Mouse (Mus musculus) fat pad, adult 2 months (tissue): Measurements from ENCODE around the gene Fam76a.
A peak's percentile ranks its signal among the peaks of the same experiment; 100 is the strongest.

ENCODE experiments used
- DNase-seq: peaks from one replicate; pipeline ENCODE4 v3.0.0-alpha.2; 2011; ENCODE audit warnings: low read depth, low spot score; ENCODE audit errors: extremely low read depth

The Fam76a gene

DNA sequence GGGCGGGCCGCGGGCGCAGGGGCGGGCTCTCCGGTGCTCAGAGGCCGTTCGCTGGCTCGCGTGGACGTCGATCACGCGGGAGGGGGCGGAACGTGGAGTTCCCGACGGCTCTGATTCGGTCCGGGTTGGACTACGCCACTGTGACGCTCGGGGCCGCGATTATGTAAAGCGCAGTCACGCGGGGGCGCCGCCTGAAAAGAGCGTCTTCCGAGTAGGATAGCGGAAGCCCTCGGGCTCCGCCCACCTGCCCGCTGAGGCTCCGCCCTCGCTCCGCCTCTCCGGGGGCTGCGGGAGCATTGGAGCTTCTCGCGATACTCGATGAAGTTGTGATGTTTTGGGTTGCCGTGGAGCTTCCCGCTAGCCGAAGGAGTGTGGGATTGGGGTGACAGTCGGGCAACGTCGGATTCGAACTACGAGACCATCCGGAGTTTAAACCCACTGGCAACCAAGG is at the start of gene Fam76a:
Gene Fam76a (minus strand): TSS at position 1 of the 451 bp plus-strand sequence.
- DNase-seq, result peak; percentile 79

DNA sequence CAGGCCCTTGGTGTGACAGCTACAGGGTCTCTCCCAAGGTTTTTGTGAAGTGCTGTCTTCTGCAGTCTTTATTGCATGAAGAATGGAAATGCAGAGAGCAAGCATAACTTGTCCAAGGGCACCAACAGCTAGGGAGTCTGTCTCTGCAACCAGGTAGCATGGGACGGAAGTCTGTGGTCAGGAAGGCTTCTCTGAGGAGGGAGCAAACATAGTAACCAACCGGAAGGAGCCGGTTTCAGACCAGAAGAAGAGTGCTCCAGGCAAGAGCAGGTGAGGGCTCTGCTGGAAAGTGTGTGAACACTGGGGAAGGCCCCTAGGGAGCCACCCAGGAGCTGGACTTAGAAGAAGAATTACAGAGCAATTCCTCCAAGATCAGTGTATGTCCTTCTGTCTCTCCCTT is 49.7 kb upstream of the Fam76a start:
- DNase-seq, result no peak

DNA sequence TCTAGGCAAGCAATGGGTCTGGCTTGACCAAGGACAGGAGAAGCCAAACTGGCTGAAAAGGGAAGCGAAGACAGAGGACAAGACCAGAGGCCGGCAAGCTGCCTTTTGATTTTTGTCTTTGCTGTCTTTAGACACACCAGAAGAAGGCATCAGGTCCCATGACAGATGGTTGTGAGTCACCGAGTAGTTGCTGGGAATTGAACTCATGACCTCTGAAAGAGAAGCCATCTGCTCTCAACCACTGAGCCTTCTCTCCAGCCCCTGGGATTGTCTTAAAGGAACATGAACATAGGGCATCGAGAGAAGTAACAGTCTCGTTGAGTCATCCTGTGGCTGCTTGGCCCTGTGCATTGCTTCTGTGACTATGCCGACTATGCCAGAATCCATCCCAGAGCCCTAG is 49.2 kb upstream of the Fam76a start:
- DNase-seq, result no peak

DNA sequence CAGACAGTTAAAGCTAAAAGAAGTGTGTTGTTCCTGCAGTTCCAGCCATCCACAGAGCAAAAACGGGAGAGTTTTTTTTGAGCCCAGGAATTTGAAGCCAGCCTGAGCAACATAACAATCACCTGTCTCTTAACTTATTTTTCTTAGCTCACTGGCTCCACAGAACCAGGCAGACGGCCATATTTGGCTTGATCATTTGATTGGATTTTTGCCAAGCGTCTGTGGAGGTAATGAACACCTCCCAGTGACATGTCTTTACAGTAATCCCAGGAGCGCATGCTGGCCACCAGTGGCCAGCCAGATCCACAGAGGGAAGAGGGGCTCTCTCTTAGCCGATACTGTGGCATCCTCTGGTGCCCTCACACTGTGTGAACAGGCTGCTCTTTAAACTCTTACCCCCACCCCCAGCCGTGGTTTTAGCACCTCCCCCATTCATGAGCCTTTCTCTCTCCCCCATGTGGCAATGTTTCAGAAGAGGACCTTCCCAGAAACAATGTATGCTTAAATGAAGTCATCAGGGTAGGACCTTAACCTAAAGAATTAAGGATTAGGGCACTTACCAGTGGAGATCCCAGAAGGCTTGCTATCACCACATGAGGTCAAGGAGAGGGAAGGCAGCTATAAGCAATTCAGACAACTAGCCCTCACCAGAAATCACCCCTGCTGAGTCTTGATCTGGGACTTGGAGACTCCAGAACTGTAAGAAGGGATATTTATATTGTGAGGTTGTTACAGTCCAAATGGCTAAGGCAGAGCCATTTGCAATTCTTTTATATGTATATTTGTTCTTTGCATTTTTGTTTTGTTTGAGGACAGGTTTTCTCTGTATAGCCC is 46.0 kb upstream of the Fam76a start:
- no peak for DNase-seq

DNA sequence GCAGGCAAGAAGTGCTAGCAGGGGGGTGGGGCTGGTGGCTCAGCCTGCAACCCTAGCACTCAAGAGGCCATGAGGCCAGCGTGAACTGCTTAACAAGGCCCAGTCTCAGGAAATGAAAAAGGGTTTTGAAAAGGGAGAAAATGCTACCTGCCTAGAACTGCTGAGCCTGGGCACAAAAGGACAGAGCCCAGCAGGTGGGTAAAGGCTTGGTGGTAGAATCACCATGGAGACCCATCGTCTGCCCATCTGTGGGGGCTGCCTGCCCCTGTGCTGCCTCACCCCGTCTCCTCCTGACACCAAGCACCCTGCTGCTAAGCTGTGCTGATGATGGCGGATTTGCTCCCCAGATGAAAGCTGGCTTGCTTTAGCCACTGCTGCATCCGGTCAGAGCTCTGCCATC is 42.1 kb upstream of the Fam76a start:
- no peak for DNase-seq

DNA sequence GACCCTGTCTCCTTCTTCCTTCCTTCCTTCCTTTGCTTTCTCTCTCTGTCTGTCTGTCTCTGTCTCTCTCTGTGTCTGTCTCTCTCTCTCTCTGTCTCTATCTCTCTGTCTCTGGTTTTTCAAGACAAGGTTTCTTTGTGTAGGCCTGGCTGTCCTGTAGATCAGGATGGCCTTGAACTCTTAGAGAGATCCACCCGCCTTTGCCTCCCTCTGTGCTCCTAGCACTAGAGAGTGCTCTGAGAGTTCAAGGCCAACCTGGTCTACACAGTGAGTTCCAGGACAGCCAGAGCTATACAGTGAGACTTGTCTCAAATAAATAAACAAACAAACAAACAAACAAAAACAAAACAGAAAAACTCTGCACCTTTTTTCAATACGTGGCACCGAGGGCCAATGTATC is 41.7 kb upstream of the Fam76a start:
- DNase-seq, result no peak

DNA sequence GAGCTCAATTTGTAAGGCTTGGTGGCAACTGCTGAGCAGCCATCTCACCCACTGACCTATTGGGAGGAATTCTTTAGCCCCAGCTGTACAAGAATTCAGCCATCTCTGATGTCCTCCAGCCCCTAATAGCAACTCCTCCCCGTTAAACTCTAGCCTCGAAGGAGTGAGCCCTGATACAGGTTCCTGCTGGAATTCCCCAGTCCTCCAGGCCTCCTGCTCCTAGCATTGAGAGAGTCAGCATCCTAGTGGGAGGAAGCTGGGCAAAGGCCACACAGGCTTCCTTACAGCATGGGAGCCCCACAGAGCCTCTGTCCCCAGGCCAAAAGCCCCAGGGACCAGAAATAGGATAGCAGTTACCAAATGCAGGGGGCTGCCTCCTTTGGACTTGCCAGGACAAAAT is 41.1 kb upstream of the Fam76a start:
- no peak for DNase-seq

DNA sequence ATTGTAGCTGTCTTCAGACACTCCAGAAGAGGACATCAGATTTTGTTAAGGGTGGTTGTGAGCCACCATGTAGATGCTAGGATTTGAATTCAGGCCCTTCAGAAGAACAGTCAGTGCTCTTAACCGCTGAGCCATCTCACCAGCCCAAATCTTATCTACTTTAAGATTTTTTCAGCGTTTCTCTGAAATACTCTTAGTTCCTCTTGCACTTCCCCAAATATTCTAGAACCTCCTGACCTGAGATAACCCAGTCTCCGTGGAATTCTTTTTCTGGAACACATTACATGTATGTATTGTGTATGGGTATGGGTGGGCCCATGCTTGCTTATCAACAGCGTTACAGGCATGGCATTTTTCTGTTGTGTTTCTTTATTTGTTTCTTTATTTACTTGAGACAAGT is 40.3 kb upstream of the Fam76a start:
- no peak for DNase-seq

DNA sequence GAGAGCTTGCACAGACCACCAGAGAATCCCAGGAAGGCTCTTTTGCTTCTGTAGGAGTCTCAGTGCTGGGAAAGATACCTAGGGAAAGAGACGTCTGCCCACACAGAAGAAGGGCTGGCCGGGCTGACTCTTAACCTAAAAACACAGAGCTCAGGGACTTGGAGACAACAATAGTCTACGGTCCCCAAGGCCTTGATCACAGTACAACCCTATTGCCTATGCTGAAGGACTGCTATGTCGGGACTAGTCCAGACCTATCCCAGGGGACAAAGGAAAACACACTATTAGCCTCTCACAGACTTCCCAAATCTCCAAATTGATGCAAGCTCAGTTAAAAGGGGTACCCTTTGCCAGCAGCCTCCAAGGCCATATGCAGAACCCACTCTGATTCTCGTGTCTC is 39.5 kb upstream of the Fam76a start:
- DNase-seq, result no peak

DNA sequence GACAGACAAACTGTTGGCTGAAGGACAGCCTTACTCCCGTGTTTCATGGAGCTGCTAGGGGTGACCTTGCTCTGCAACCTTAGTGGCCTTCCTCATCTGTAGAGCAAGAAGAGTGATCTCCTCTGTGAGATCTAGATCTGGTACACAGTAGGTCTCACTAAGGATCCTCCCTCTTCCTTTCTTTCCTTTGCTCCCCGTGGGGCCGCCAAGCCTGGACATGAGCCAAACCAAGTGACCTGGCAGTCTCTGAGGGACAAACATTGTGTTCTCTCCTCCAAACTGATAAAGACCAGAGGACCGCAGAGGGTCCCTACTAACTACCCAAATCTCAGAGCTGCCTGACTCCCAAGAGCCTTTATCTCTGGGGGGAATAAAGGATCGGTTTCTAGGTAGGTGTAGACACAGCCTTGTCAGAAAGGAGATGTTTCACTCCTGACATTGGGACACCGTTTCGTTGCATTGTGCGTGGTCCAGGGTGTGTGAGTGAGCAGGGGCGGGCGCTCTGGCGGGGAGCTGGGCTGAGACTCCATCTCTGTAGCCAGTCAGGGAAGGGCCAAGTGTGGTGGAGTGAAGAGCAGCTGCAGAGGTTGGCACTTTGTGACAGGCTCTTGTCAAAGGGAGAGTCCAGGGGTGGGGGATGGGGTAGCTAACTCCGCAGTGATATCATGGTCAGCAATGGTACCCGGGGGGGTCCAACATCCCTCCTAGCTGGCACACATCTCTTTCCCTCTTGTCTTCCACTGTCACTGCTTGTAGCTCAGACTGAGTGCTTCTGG is 38.7 kb upstream of the Fam76a start:
- DNase-seq, result no peak

DNA sequence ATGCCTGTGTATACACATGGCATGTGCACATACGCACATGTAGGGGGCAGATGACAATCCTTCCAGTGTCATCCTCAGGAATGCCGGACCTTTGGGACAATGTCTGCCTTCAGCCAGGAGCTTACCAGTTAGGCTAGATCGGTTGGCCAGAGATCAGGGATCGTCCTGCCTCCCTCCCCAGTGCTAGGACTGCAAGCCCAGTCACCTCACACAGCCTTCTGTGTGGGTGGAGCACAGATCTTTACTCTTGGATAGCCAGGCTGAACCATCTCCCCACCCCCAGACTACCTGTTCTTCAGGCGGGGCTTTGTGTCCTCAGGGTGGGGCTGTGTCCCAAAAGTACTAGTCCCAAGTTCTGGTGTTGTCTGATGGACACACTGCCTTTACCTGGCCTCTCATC is 38.0 kb upstream of the Fam76a start:
- DNase-seq, result peak; percentile 77

DNA sequence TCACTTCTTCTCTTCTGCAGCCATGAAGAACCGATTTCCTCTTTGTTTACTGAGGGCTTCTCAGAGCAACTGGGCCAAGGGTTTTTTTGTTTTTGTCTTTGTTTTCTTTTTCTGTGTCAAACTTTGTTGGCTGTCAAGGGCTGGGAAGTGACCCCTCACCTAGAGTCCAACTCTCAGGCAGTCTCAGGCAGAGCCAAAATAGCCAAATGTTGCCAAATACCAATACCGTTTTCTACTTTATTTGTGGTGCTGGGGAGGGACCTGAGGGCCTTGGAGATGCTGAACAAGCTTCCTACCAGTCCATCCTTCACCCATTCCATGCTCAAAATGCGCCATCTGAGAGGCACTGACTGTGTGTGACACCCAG is 37.3 kb upstream of the Fam76a start:
- no peak for DNase-seq

DNA sequence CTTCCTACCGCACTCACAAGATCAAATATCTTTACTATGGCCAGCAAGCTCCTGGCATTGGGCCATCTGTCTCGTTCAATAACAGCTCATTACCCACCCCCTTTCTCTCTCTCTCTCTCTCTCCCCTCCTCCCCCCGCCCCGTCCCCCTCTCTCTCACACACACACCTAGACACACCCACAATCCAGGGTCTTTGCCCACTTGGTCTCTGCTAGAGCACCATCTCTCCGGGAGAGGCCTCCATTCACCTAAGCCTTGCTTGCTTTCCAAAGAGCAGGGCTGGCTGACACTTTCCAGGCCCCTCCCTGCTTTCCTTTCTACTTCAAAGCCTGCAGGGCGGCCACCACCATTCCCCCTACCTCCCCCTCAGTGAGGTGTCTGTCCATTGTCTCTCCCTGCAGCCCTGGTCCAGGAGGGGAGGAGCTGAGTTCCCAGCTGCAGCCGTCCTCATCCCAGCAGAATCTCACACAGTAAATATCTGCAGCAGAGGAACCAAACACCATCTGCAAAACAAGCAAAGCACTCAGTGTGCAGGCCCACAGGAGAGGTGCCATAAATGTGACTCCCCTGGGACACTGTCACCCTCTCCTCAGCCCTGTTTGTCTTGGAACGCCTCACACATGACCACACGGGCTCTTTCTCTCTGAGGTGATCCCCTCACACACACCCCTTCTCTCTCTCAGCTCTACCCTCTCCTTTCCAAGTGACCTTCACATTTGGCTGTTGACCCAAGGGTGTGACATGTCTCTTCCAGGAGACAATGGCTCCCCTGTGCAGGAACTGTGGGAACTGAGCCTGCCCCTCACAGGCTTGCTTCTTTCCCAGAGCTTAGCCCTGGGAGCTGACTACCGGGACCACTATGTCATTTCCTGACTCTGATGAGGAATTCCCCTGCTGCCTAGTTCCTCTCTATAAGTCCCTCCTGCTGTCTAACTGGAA is 36.7 kb upstream of the Fam76a start:
- DNase-seq, result no peak

DNA sequence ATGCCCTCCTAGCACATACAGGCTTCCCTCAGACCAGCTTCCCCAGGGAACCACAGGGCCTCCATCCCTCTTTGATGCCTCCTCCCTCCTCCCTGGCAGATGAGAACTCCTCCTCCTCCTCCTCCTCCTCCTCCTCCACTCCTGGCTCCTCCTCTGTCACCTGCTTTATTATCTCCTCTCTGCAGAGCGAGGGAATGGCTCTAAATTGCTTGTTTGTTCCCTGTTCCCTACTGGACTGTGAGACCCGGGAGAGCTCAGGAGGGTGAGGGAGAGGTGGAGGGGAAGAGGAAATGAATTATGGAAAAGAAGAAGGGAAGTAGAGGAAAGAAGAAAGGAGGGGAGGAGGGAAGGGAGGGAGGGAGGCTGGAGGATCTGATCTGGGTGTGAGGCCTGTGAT is 33.0 kb upstream of the Fam76a start:
- DNase-seq, result no peak

DNA sequence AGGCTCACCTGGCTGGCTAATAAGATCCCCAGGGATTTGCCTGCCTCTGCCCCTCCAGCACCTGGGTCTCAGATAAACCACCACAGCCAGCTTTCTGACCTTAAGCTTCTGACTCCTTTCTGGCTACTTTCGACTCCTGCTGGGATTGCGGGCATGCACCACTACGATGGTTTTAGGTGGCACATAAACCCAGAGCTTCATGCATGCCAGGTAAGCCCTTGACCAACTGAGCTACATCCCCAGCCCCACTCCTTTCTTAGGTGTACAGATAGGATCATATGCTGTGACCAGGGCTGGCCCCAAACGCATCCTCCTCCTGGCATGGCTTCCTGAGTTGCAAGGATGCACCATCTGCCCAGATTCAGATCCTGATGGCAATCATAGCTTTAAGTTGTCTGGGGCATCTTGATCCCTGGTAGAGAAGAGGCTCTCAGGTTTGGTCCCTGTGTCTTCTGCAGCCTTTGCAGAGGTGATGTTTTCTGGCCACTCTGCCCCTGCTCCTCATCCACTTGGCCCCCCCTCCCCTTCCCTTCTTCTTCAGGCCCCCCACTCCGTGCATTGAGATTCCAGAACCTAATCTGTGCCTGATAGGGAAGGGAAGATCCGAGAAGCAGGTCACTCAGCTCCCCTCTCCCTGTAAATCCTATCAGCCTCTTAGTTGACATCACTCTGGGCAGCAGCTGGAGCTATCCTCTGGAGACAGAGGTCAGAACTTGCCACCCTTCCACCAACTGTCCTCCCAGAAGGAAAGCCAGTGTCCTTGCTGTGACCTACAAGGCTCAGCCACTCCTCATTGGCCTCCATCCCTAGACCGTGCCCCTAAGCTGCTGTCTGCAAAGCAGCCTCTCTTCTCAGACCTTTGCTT is 32.4 kb upstream of the Fam76a start:
- DNase-seq, result no peak

DNA sequence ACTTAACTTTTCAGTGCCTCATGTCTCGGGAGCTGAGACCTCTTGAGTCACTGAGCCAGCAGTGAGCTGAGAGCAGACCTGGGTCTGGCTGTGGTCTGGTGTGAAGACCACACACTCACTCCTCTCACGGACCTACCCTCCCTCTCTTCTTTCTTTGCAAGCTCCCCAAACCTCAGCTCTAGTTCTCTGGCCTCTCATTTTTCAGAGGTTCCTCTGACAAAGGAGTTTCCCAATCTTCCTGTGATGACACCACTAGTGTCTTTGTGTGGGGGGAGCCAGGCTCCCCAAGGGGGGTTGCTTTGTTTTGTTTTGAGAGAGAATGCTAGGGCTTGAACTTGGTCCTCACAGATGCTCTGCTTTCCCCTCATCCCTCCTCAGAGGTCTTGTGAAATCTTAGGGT is 28.6 kb upstream of the Fam76a start:
- DNase-seq, result no peak

DNA sequence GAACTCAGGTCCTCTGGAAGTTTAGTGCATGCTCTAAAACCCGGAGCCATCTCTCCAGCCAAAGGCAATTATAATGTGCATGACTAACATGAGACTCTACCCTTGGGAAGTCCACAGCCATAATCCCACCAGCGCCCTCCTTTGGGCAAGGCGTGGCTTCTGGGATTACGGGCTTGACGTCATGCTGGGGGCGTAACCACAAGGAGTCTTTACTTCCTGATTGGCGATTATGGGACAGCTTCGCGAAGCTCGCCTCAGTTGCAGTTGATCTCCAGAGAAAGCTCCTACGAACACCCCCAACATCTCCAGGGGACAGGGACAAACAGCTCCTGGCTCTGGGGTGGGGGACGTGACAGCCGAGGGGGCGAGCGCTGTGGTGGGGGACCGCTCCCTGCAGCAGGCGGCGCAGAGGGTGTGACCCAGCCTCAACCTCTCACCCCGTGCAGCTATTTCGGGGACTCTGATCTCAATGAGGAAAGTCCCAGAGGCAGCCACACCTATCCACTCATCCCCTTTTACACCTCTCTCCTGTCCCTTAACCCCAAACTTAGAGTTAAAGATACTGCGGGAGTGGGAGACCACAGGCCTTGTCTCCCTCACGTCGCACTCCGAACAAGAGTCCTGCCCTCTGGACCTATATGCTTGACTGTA is 27.6 kb upstream of the Fam76a start:
- no peak for DNase-seq

DNA sequence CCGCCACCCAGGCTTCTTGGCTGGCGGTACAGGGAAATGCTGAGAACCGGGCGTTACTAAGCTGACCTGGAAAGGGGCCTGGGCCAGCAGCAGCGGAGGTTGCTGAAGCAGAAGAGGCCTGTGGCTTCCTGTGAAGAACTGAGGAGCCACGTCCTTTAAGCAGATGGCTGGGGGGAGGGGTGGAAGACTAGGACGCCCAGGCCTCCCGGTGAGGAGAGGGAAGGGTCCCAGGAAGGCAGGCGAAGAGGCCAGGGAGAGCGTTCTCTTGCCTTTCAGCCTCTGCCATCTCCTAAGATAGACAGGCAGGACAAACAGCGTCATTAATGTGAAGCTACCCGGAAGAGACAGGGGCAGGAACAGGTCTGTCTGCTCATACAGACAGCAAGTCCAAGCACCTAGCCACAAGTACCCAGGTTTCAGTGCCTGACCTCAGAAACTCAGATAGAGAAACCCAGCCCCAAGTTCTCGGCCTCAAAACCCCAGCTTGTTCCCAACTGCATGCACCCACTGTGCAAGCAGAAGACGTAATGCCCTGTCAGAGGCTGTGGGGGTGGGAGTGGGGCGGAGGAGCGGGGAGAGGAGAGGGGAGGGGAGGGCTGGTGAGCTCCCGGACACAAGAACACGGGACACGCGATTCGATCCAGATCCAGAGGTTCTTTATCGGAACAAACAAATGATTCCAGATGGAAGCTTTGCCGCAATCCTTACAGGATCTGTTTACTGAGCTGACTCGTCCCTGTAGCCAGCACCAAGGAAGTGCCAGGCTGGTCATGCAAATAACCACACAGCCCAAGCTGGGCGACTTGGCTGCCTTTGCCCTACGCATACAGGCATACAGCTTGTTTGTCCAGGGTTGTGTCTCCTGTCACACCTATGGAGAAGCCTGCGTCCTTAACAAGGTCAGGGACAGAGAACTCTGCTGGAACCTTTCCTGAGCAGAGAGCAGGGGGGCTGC is 24.0 kb upstream of the Fam76a start:
- no peak for DNase-seq
